In the genomic region with DNA sequence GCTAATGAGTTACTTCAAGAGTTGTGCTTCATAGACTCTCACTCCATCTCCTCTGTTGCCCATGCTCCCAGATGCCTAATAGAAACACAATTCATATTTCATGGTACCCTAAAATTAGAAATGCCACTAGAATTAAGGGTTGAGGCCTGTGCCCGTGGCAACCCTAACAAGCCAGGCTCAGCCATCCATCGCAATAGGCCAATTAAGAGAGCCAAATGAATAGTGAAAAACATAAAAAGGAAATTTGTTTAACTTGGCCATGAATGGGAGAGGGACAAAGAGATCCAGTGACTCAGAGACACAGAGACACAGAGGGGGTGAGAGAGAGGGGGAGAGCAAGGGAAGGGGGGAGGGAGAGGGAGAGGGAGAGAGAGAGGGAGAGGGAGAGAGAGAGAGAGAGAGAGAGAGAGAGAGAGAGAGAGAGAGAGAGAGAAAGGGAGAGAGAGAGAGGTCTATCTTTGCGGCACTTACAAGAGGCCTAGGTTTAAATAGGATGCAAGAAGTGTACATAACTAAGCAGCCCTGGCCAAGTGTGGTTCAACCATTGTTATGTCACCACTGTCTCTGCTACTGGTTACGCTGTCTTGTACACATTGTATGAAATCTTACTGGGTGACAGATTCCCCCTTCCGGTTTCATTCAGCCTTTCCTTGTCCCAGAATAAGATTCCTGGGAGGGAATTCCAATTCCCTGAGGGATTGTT, we compare ENCODE assay signal across 16 mouse cellular contexts. TPM values are rescaled to one million over a fixed set of nuclear protein-coding genes. Genes with fewer than 3 reads are reported as not detected.
"Had no signal": no experiment of that assay in that cellular context is flagged by ENCODE, and none has a peak within 500 bp of the region (broad histone marks: within the 10 kb centered on the region; RNA-seq: fewer than 3 reads in every experiment).

No protein-coding gene starts in this region.

- ATAC-seq: midbrain, embryonic 16.5 days had no signal

- H3K9ac ChIP-seq: limb, embryonic 13.5 days; liver, embryonic 15.5 days; lung, embryonic 15.5 days; midbrain, embryonic 12.5 days had no signal

- H3K27ac ChIP-seq: limb, embryonic 13.5 days; liver, embryonic 15.5 days; lung, embryonic 15.5 days; macrophage; midbrain, embryonic 12.5 days had no signal

- H3K36me3 ChIP-seq: limb, embryonic 13.5 days; liver, embryonic 15.5 days; lung, embryonic 15.5 days; midbrain, embryonic 12.5 days had no signal

- H3K4me2 ChIP-seq: limb, embryonic 13.5 days; liver, embryonic 15.5 days; lung, embryonic 15.5 days; midbrain, embryonic 12.5 days had no signal

- DNase-seq: kidney, postnatal 14 days; left cerebral cortex, postnatal 4 days; lung, postnatal 14 days; right cerebral cortex, postnatal 4 days; spleen, adult 18-20 months; thymus, adult 18-20 months; thymus, postnatal 25 days had no signal

- H3K4me1 ChIP-seq: limb, embryonic 13.5 days; liver, embryonic 15.5 days; midbrain, embryonic 12.5 days had no signal

- H3K4me3 ChIP-seq: limb, embryonic 13.5 days; liver, embryonic 15.5 days; lung, embryonic 15.5 days; midbrain, embryonic 12.5 days had no signal

- H3K9me3 ChIP-seq: limb, embryonic 13.5 days; liver, embryonic 15.5 days; lung, embryonic 15.5 days; midbrain, embryonic 12.5 days had no signal

- H3K27me3 ChIP-seq: limb, embryonic 13.5 days; liver, embryonic 15.5 days; lung, embryonic 15.5 days; midbrain, embryonic 12.5 days had no signal

RNA-seq across cellular contexts. Expression of gene Lmcd1, which starts 57.1 kb away (rescaled TPM):
- polyA plus RNA-seq: macrophage had no signal

RNA-seq across cellular contexts. Expression of gene Ssu2, which starts 57.2 kb away (rescaled TPM):
- total RNA-seq: liver, adult 2 months; megakaryocyte-erythroid progenitor cell, adult 5-6 weeks had no signal
- polyA plus RNA-seq: liver, adult 2 months; macrophage; midbrain, embryonic 16.5 days; neural tube, embryonic 14.5 days had no signal
